Mouse (Mus musculus): Measurements from ENCODE around the gene Gjb4.

Gene Gjb4

DNA sequence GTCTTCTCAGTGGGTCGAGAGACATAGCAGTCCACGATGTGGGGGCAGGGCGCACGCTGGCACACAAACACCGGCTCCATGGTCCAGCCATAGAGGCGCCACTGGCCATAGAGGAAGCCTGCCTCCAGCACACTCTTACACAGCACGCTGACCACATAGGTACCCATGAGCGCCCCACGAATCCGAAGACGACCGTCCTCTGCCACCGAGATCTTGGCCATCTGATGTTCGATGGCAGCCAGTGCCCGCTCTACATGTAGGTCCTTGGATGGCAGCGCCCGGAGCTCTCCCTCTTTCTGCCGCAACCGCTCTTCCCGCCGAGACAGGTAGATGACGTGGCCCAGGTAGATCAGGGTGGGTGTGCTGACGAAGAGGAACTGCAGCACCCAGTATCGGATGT lies 41.5 kb downstream of the Gjb4 start:
- in situ Hi-C loops (cut with MseI, MboI): no loop called here

DNA sequence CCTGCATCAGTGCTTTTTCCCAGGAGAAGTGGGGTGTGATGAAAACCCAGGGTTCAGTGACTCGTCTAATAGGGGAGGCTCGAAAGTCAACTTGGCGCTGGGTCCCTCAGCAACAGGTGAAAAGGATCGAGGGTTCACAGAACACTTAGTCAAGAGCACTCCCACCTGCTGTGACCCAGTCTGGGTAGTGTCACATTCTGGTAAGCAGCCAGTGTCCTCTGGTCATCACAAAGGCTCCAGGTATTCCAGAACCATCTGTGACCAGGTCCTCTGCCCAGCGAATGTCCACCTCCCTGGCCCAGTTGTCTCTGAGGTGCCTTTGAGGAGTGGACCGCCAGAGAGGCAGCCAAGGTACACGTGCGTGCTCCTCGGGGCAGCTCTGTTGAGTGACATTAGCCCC lies 42.3 kb downstream of the Gjb4 start:
- in situ Hi-C loops (cut with MseI, MboI): no loop called here

DNA sequence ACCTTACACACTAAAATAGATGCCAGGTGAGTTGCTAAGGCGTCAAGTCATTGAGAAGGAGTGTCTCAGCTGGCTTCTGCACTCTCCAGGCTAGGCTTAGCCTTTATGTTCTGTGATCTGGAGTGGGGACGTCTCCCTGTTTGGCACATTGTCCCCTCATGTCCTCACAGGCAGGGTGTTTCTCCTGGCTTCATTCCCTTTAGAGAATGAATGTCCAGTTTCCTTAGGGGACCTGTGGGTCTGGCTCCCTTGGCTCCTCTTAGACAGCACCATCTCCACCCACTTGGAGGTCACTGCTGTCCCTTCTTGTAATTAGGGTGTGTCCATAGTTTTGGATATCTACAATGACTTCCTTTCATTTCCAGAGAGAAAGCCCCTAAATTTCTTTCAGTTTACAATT lies 47.0 kb downstream of the Gjb4 start:
- in situ Hi-C loops (cut with MseI, MboI): no loop called here

DNA sequence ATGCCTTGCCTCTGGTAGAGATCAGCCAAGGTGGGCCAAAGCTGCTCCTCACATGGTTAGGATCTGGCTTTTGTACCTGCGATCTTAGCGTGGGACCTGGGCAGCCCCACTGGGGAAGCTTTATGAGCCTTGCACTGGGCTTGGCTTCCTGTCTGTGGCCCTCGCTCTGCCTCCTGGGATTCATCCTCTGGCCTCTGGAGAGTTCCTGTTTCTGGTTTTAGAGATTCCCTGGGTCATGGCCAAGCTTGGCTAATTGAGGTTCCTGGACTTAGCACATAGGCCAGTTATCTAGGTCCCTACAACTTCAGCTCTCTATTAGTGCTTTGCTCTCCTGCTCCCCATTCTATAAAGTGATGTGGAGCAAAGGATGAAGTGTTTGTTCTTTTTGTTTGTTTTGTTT lies 50.1 kb downstream of the Gjb4 start:
- in situ Hi-C loops (cut with MseI, MboI): no loop called here

Measured in mouse trophoblast stem cell (cell line).